Mouse (Mus musculus): ENCODE data around the gene Mapkapk3.

Mapkapk3 gene

DNA sequence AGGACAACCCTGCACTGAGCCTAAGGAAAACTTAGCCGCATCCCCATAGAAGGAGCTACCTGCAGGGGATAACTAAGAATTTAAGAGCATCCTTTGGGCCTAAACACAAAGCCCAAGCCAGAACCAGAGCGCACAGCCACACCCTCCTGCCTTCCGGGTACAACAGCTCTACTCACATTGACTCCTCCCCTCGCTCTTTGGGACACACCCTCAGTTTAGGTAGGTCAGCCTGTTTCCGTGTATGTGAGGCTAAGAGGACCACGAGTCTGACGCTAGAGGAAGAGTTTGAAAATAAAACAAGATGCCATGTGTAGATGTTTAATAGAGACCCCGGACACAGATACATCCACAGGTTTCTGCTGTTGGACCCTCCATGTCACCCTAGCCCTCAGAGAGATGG lies 966 bp downstream of the Mapkapk3 start:
- DNase-seq = no peak

DNA sequence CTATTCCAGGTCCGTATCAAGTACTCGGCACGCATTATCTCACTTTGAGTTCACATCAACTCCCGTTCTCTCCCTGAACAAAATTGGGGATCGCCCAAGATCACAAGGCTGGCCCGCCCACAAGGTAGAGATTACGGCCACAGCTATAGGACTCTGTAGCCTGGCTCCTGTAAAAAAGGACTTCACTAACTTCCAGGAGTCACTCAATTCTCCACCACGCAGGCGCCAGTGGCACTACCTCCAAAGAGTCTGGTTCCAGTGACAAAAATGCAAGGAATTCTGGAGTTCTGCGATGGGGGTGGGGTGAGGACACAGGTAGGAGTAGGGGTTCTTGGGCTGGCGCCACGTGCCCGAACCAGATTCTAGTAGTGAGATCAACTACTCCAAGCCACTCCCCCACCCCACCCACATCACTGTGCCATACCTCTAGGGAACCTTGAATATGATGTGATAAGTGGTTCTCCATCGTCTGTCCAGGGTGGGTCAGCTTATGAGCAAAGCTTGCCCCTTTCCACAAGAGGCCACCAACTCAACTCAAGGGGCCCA lies 1.5 kb downstream of the Mapkapk3 start:
- DNase-seq = no peak

DNA sequence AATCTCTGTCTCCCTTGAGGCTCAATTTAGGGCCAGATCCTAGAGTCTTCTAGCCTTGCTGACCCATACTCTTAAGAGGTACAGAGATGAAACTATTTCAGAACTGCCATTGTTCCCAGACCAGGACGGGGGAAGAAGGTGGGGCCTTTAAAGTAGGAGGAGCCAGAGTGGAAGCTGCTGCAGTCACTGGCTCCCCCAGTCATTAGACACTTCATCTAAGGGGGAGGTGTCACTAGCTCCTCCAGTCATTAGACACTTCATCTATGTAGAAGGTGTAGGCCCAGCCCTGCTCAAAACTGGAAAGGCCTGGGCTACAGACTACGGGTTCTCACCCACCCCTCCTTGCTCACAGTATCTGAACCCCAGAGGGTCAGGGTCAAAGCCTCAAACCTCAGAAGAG lies 2.4 kb downstream of the Mapkapk3 start:
- no peak for DNase-seq

DNA sequence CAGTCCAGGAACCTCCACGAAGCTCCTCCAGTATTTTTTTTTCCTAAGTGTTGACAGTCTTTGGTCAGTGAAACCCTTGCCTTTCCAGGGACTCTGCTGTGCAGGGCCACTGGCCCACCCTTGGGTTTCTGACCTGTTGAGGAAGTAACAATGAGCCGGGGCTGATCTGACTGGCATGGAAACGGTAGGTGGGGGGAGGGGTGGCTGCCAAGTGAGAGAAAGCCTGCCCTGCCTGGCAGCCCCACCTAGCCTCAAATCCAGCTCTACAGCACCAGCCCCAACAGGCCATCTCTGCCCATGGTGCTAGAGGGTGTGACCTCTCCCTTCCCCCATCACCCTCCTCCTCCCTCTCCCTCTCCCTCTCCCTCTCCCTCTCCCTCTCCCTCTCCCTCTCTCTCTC lies 4.7 kb downstream of the Mapkapk3 start:
- DNase-seq = no peak

DNA sequence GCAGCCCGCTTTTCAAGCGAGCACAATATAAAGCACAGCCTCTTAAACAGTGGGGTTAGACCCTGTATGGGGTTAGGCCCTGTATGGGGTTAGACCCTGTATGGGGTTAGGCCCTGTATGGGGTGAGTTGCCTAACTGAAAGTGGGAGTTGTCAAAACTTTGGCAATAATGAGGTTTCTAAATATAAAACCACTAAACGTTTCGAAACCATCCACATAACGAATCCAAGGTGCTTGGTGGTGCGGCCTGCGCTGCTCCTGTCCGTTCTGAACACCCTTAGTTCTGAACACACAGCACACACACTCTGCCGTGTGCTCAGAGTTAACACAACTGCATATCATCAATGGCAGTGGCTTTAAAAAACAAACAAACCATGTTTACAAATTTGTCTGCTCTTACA lies 6.7 kb downstream of the Mapkapk3 start:
- DNase-seq = no peak

DNA sequence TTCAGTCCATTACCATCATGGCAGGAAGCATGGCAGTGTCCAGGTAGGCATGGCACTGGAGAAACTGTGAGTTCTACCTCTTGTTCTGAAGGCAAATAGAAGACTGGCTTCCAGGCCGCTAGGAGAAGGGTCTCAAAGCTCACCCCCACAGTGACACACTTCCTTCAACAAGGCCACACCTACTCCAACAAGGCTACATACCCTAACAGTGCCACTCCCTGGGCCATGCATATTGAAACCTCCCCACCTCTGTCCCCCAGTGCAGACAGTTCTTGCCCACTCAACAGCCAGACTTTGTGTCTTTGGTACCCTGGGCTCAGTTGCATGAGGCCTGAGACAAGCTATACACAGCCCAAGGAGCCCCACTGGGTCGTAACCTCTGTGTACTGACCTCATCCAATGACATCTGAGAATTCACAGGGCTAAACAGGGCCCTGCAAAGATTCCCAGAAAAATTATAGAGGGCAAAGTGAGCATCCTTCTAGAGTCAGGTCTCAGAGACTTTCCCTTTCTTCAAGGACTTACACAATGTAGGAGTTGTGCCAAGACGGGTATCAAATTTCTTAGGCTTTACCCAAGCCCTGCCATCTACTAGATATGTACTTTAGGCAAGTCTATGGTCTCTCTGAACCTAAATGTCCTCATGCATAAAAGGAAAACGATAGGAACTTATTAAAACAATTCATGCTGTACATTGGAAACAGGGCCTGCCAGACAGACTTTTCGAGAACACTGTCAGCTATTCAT lies 8.3 kb downstream of the Mapkapk3 start:
- DNase-seq = no peak

DNA sequence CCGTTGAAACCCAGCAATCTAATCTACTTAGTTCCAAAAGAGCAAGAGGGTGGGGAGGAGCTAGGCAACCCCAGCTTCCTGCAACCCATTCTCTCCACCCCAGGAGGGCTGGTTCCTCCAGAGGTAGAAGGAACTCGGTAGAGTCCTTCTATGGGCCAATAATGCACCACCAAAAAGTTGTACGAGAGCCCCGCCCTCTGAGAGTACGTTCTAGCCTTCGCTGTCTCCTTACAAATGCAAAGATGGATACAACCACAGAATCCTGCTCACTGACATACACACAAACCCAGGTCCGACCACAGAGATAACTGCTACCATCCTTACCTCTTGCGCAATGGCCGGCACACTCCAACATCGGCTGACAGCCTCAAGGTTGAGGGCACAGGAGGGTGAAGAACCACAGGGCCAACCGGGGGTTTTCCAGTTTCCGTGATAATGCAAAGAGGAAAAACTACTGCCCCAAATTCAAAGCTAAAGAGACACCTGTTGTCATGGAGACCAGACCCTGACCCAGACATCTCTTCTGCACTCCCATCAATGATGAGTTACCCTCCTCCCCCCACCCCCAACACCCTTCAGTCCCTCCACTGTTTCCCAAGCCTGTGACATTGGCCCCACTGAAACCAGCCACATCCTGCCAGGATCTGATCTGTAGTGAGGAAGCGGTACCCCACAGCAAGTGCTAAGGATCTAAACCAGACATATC lies 9.2 kb downstream of the Mapkapk3 start:
- DNase-seq = no peak

DNA sequence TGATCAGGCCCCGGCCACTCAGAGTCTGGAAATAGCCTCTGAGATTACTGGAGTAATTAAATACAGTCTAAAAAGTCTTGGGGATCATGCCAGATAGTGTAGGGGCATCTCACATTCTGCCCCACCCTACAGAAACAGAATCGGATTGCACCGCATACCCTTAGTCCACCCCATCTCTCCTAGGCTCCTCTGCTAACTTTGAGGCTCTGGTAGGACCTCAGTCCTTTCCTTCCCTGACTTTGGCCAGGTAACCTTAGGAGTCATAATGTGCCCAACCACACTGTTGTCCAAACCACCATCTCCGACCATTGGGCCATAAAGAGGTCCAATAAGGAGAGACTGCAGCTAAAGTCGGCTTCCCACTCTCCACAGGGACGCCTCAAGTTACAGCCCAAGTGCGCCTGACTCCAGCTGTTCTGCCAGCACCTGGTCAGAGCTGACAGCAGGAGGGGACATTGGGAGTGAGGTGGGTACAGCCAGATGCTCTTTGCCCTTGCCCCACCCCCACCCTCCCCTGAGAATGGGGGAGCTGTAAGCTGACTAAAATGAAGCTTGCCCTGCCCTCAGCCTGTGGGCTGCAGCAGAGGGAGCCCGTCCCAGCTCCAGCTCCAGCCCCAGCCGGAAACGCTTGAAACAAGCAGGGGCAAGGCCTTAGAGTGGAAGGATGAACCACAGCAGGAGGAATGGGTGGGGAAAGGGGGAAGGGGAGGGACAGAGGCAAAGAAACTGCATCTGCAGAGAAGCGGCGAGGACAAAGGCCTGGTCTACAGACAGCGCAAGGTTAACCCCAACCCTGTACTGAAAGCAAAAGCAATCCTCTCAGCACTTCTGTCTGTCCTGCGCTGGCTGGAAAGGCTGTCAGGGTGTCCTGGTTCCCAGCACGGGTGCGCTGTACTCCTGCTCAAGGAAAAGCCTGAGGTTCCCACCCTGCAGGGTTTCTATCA lies 10.0 kb downstream of the Mapkapk3 start:
- no peak for DNase-seq

DNA sequence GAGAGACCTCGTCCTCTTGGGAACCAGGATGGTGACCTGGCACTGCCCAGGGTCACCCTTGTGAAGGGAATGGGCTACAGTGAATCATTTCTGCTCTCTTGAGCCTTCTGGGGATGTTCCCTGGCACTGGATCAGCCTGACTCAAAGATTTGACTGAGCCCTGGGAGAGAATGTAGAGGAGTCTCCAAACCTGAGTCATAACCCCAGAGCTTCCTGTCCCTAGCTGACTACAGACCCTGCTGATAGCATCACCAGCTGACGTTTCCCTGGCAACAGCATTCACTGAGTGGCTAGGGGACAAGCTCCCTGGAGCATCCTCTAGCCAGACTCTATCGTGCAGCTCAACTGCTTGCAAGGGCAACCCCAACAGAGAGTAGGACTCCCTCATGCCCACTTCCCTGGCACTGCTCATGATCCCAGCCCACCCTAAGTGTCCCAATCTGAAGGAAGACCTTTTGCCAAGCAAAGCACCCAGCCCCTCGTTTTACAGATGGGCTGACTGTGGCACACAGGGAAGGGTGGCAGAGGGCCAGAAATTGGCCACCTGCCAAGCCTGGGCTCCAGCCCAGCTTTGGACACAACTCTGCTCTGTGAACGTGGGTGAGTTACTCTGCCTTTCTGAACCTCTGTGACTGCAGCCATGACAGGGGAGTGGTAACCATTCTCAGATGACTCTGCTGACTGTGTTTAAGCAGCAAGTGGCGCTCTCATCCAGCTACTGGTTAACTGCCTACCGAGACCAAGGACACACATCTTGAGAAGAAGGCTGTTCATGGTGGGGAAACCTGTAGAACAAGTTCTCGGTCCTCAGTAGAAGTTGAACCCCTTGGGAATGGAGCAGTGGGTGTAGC lies 10.9 kb downstream of the Mapkapk3 start:
- peak; percentile 77 for DNase-seq

DNA sequence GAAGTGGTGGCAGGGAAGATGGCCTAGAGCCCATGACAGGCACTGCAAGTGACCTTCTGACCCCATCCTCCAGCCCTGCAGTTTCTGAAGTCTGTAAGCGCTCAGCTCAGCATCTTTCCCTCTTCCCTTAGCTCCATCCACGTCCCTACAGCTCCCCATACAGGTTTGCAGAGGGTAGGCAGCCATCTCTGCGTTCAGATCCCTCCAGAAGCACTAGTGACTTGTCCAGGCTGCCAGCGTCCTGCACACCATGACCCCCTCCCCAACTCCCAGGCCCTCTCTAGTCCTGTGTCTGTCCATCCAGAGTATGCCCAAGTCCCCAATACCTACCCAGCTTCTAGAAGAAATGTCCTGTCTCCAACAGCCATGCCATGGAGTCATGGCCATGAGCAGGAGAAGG lies 11.6 kb downstream of the Mapkapk3 start:
- DNase-seq = no peak

DNA sequence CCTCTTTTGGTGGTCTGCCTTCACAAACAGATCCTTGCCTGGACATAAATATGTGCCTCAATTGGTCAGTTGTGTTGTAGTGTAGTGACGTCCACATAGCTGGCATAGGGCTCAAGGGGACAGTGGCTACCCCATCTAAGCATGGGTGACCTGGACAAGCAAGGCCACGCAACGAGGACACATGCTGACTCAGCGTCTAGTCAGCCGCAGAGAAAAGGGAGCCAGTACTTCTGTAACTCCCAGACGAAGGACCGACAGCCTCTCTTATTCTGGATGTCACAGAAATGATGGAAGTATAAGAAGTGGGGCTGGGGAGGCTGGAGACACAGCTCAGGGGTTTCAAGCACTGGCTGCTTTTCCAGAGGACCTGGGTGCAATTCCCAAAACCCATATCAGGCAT lies 12.1 kb downstream of the Mapkapk3 start:
- no peak for DNase-seq

DNA sequence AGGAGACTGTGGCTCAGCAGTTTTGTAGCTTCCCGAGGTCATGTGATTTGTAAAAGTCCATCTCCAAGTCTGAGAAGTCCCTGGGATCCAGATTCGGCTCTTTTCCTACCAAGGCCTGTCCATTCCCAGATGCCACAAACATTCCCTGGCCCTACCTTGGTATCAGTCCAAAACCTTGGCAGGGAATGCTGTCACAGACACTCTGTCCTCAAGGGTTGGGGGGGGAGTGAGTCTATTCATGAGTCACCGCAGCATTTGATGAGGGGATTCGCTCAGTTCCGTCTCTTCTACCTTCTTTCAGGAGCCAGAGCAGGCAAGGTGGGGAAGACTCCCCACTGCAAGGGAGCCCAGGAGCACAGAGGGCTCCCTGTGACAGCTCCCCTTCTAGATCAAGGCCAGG lies 14.0 kb downstream of the Mapkapk3 start:
- DNase-seq = no peak

DNA sequence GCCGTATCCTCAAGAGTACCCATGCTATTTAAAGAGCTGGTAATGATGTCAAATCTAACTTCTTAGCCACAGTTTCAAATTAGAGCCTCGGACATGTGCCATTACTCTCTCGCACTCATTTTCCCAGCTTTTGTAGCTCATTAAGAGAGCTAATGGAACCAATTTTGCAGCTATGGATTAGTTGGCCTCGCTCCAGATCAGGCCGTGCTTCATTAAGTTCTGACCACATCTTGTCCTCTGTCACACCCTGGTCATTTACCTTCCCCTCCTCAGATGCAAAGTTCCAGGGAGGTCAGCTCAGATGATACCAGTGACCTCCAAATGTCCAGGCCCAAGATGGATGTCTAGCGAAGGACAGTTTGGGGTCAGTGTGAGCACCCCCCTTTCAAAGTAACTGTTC lies 14.9 kb downstream of the Mapkapk3 start:
- no peak for DNase-seq

DNA sequence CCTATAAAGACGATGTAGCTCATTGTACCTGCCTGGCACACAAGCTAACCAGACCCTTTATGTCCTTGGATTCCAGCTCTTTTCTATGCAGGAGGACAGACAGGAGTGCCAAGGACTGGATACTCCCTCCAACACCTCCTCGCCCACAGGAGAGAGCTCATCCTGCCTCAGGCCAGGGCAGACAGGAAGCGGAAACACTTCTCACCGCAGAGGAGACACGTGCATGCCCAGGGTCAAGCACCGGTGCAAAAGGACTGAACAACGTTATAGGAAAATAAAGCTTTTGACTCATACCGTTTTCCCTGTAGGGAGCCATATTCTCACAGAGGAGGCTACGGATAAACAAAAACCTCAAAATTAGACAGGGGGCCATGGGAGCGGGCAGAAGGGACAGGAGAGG lies 16.5 kb downstream of the Mapkapk3 start:
- DNase-seq = no peak

DNA sequence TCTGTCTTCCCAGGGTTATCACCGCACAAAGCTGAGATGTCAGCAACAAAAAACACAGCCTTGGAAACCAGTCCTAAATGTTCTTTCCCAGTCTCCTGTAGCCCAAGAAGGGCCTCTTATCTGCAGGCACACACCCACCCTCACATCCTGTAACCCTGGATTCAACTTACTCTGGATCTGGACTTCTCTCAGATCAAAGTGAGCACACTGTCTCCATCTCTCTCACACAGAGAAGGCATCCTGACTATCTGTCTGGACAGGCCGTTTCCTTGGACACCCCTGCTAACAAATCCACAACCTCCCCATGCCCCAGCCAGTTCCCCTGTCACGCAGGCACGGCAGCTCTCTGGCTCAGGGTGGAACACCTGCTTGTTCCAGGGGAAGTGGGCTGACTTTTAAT lies 17.4 kb downstream of the Mapkapk3 start:
- no peak for DNase-seq

DNA sequence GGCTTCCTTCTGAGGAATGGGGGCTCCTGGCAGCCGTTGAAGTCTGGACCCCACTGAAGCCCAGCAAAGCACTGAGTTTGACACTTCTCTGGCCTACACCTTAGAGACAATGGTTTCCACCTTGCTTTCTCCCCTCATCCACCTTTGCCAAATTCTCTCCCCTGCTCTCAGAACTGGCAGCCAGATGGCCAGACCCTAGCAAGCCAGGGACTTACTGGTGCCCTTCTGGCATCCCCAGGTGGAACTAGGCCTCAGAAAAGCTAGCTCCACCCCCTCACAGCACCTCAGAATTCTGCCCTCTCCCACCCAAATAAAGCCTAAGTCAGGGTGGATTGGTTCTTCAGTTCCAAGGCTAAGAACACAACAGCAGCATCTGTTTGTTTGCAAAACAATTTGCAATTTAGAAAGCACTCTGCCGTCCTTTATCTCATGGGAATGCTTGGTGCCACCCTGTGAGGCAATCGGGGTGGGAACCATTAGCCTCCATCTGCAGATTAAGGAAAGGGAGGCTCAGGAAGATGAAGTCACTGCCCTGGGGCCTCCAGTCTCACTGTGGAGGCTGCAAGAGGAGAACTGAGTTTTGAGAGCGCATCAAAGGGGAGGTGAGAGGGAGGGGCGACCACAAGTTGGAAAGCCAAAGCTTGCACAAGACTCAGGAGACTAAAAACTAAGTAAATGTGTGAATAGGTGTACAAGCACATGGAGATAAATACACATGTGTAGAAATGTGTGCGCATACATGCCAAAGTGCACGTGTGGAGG lies 18.3 kb downstream of the Mapkapk3 start:
- DNase-seq = no peak

DNA sequence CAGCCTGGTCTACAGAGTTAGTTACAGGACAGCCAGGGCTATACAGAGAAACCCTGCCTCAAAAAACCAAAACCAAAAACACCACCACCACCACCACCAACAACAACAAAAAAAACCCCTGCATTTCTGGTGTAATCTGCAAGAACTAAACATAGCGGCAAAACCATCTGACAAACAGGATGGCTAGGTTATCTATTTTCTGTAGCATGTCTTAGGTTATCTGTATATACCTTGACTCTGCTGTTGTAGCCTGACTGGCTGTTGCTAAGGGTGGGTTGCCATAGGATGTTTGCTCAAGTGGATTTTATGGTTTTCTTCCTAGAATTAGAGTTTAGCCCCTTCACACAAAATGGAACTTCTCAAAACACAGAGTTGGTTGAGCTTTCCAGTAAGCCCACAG lies 19.9 kb downstream of the Mapkapk3 start:
- DNase-seq = no peak

DNA sequence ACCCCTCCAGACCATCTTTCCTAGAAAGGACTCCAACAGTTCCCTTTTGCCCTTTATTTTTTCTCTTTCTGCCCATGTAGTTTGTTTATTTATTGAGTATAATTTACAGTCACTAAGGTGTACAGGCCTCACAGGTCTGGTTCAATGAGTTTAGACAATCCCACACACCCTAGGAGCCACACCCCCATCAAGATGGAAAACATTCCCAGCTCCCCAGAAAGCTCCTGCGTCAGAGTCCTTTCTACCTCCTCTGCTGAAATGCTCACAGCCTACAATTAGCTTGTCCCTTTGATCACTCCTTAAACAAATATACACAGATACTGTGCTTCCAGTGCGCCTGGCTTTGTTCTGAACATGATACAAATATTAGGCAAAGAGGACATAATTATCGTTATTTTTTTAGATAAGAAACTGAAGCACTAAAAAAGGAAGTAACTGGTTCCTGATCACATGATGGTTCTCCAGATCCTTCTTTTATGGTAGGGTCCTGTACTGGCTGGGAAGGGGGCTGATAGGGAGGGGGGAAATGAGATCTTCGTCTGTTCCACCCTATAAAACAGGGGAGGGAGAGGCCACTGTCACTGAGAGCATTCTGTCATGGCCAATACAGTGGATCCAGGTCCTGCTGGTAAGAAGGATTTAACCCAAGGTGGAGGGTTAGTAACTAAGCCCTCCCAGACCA lies 21.8 kb downstream of the Mapkapk3 start:
- DNase-seq = no peak

DNA sequence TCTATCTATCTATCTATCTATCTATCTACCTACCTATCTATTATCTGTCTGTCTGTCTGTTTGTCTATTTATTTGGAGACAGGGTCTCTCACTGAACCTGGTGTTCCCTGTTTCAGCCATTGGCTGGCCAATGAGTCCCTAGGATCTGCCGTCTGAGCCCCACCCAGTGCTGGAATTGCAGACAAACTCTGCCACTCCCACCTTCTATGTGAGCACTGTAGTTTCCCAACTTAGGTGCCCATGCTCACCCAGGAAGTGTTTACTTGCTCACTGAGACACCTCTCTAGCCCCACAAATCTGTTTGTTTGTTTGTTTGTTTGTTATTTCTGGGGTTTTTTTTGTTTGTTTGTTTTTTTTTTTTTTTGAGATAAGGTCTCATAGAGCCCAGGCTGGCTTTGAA lies 22.6 kb downstream of the Mapkapk3 start:
- no peak for DNase-seq

DNA sequence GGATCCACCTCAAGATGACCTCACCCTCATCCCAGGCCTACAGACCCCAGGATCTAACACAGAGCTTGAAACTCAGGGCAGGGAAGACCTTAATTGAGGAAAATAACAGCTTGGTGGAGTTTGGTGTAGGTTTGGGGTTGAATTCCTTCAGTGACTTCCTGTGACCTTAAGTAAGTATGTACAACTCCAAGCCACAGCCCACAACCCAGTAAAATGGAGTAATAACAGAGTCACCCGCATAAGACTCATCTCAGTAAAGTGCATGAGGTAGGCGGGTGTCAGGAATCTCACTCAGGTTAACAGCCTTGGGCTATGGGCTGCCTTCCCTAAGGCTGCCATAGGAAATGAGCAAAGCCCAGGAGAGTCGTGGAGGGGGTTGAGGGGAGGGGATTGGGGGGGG lies 24.9 kb downstream of the Mapkapk3 start:
- DNase-seq = no peak

DNA sequence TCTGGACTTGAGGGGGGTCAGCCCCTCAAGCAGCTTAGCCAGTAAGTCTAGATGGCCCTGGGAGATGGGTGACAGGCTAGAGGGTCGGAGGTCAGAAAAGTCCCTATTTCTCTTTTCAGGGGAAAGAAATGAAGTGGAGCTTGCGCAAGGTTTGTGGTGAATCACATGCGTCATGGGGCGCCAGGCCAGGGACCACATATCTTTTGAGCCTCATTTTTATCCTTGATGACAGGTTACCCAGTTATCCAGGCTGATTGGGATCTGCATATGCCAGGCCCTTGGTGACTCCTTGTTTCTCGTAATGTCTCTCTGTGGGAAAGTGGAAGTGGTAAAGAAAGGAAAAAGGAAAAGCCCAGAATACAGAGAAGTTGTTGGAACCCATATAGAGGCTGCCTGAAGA lies 25.8 kb downstream of the Mapkapk3 start:
- no peak for DNase-seq

All from cerebellum, adult 8-10 months (tissue).